Mouse (Mus musculus) liver, adult 2 months (tissue): ENCODE data around the gene Slc4a10.

ENCODE experiments used
- CTCF ChIP-seq: fragments of 200-500 bp; IDR thresholded peaks from 2 replicates; pipeline ENCODE4 v1.5.1; 2011; ENCODE audit warnings: low read depth, low read length, control low read depth
- POLR2A ChIP-seq: fragments of 200-500 bp; IDR thresholded peaks from 2 replicates; pipeline ENCODE4 v1.6.1; 2011; ENCODE audit warnings: low read length, control low read depth; ENCODE audit not compliant: insufficient read depth; ENCODE audit errors: extremely low read depth

DNA sequence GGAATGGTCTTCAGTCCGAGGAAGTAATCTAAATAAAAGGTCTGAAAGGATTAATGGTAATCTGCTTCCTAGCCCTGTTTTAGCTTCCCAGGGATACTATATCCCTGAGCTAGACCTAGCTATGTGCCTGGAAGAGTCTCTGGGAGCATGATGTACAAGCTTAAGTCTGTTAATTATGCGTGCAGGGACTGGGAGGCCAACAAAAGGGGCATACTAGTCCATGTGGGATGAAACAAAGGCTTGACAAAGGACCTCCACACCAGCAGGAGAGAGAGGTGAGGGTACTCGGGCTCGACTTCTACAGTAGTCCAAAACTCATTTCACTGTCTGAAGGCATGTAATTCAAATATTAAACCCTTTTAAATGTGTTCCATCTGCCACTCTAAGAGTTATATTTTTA is 197.9 kb downstream of the Slc4a10 start:
- TF ChIP-seq POLR2A (no peak), CTCF (no peak)
